Mouse (Mus musculus): ENCODE data around the gene Wif1.

DNA sequence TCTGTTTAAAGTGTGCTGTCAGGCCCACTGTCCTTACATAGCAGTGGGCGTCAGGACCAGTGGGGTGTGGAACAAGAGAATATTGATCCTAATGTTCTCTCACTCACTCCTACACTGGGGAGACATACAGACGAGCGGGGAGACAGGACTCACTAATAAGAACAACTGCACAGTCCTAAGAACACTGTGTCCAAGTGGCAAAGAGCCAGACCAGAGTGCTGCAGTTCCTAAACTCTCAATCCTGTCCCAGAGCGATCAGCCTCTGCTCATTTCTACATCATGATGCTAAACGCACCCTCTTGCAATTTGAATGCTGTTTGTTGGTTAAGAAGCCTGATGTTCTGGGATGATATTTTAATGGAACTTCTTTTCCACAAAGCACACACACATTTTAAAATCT, 54.9 kb downstream of the Wif1 start:
- TF ChIP-seq CTCF (IDR thresholded peaks at IDR 0.05; ENCODE audit: low read depth, low read length), result no peak
- no peak for TF ChIP-seq GATA1 (IDR thresholded peaks at IDR 0.05; ENCODE audit: borderline replicate concordance, low read length)

Measured in G1E (cell line).